Mouse (Mus musculus): ENCODE measurements at regions not wholly inside any gene's neighbourhood (a gene's known extent, or its start where the extent isn't known, plus 50 kb on each side); places are given as distances from the start of the nearest gene placed in this dataset.

- TF ChIP-seq POLR2A (IDR thresholded peaks at IDR 0.05; ENCODE audit: low read depth, low read length) = no peak
- TF ChIP-seq CTCF (IDR thresholded peaks at IDR 0.05; ENCODE audit: borderline replicate concordance, insufficient read depth, low read length) = no peak
Observed at GRCm38 (mm10) chr14:105643285-105643957, 253.2 kb downstream of the Spry2 start.

Data from embryonic fibroblast, embryonic 13.5 days (primary cell).